Mouse (Mus musculus) liver, embryonic 11.5 days (tissue): ENCODE measurements around the gene Txndc17. TPM values are rescaled to one million over a fixed set of nuclear protein-coding genes. Genes with fewer than 3 reads are reported as not detected.

Experiments
- ATAC-seq: fragments of 200-750 bp; cut with Nextera tagmentation; replicated peaks from 2 replicates; pipeline ENCODE4 v1.8.0; 2017; ENCODE audit warnings: moderate number of reproducible peaks, mild to moderate bottlenecking, moderate TSS enrichment, moderate library complexity; ENCODE audit not compliant: low FRiP score
- DNase-seq: peaks from one replicate; pipeline ENCODE4 v3.0.0-alpha.2; 2017; ENCODE audit warnings: low spot score
- H3K27ac ChIP-seq: fragments of 300-500 bp; sonication (generic); 2 replicates; pipeline ENCODE4 v1.5.1; 2014; ENCODE audit warnings: mild to moderate bottlenecking, low read depth, low read length, control low read depth
- H3K27me3 ChIP-seq: fragments of 300-500 bp; sonication (generic); replicated peaks from 2 replicates; pipeline ENCODE4 v1.6.1; 2014; ENCODE audit warnings: low read length, mixed read lengths; ENCODE audit not compliant: control insufficient read depth, insufficient read depth
- H3K36me3 ChIP-seq: fragments of 300-500 bp; sonication (generic); 2 replicates; pipeline ENCODE4 v1.6.1; 2014; ENCODE audit warnings: mild to moderate bottlenecking, low read length, moderate library complexity, mixed read lengths; ENCODE audit not compliant: control insufficient read depth, insufficient read depth
- H3K4me1 ChIP-seq: fragments of 300-500 bp; sonication (generic); replicated peaks from 2 replicates; pipeline ENCODE4 v1.6.1; 2014; ENCODE audit warnings: low read length, mixed read lengths; ENCODE audit not compliant: control insufficient read depth, insufficient read depth
- H3K4me2 ChIP-seq: fragments of 300-500 bp; sonication (generic); 2 replicates; pipeline ENCODE4 v1.6.1; 2014; ENCODE audit warnings: mild to moderate bottlenecking, control low read depth, moderate library complexity
- H3K4me3 ChIP-seq: fragments of 300-500 bp; sonication (generic); 2 replicates; pipeline ENCODE4 v1.5.1; 2014; ENCODE audit warnings: low read depth, low read length, control low read depth
- H3K9ac ChIP-seq: fragments of 300-500 bp; sonication (generic); 2 replicates; pipeline ENCODE4 v1.6.1; 2014; ENCODE audit warnings: low read depth, low read length, control low read depth
- H3K9me3 ChIP-seq: fragments of 300-500 bp; sonication (generic); 2 replicates; pipeline ENCODE4 v1.6.1; 2016; ENCODE audit warnings: low read length, inconsistent platforms, mixed read lengths; ENCODE audit not compliant: control insufficient read depth
- WGBS: fragments of 180-500 bp; shearing (Covaris S2); extraction: QIAGEN DNeasy Blood & Tissue Kit; methylation state at CpG from one replicate; pipeline ENCODE4 v1.1.7; 2014; 5-methylcytosine and 5-hydroxymethylcytosine counted together
- polyA plus RNA-seq: library from polyadenylated mRNA; unstranded; fragments of >200 nt; fragmentation: Nextera tagmentation; extraction: Ambion mirVana; gene quantifications from 2 replicates; pipeline ENCODE4 v1.2.1, GENCODE M21; 2014

Gene Txndc17
- polyA plus RNA-seq, 1 experiment from 2014 or later: 153 TPM

DNA sequence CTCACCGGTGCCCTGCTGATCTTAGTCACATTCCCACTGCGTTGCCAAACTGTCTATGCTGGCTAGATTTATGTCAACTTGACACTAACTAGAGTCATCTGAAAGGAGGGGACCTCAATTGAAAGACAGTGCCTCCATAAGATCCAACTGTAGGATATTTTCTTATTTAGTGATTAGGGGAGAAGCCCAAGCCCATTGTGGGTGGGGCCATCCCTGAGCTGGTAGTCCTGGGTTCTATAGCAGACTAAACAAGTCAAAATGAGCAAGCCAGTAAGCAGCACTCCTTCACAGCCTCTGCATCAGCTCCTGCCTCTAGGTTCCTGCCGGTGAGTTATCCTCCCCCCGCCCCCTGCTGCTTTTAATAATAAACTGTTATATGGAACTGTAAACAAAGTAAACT, 26.2 kb upstream of the Txndc17 start:
- no peaks in the 10 kb centered on the region for H3K9me3 ChIP-seq
- no peak for DNase-seq
- 87% methylated on average over 4 of the region's 4 CpGs for WGBS
- no peaks in the 10 kb centered on the region for H3K4me1 ChIP-seq
- no peaks in the 10 kb centered on the region for H3K27me3 ChIP-seq
- ATAC-seq: no peak
- H3K4me3 ChIP-seq: no peak overlapping the region
- H3K4me2 ChIP-seq: no peak overlapping the region
- no peak overlapping the region for H3K27ac ChIP-seq
- peaks cover 13% of the 10 kb centered on the region for H3K36me3 ChIP-seq
- H3K9ac ChIP-seq: no peak overlapping the region

- H3K4me2 ChIP-seq: no peak overlapping the region
- H3K4me3 ChIP-seq: no peak overlapping the region
- ATAC-seq (no peak), DNase-seq (no peak)
- H3K27me3 ChIP-seq: no peaks in the 10 kb centered on the region
- H3K4me1 ChIP-seq: no peaks in the 10 kb centered on the region
- H3K36me3 ChIP-seq: peaks cover 10% of the 10 kb centered on the region
- H3K27ac ChIP-seq: no peak overlapping the region
- no peak overlapping the region for H3K9ac ChIP-seq
- 81% methylated on average over 4 of the region's 4 CpGs for WGBS
- no peaks in the 10 kb centered on the region for H3K9me3 ChIP-seq
Measured at GRCm38 (mm10) chr11:72184252-72184651, 23.1 kb upstream of the Txndc17 start.

- no peaks in the 10 kb centered on the region for H3K27me3 ChIP-seq
- 87% methylated on average over 1 of the region's 1 CpGs for WGBS
- no peak overlapping the region for H3K27ac ChIP-seq
- ATAC-seq: no peak
- H3K36me3 ChIP-seq: peaks cover 2% of the 10 kb centered on the region; the same call in 1 of the 2 replicates
- no peak overlapping the region for H3K4me3 ChIP-seq
- H3K9me3 ChIP-seq: no peaks in the 10 kb centered on the region
- H3K9ac ChIP-seq: no peak overlapping the region
- H3K4me1 ChIP-seq: no peaks in the 10 kb centered on the region
- DNase-seq: no peak
- no peak overlapping the region for H3K4me2 ChIP-seq
Measured at GRCm38 (mm10) chr11:72190857-72191256, 16.5 kb upstream of the Txndc17 start.

GRCm38 (mm10) chr11:72194259-72194658, 13.1 kb upstream of the Txndc17 start:
- Histone ChIP-seq H3K27me3 (no peaks in the 10 kb centered on the region), H3K9ac (no peak overlapping the region), H3K4me3 (no peak overlapping the region), H3K4me2 (no peak overlapping the region), H3K4me1 (no peaks in the 10 kb centered on the region), H3K36me3 (peaks cover 7% of the 10 kb centered on the region), H3K27ac (no peak overlapping the region), H3K9me3 (no peaks in the 10 kb centered on the region)
- DNase-seq: no peak
- WGBS: 89% methylated on average over 2 of the region's 2 CpGs
- no peak for ATAC-seq

DNA sequence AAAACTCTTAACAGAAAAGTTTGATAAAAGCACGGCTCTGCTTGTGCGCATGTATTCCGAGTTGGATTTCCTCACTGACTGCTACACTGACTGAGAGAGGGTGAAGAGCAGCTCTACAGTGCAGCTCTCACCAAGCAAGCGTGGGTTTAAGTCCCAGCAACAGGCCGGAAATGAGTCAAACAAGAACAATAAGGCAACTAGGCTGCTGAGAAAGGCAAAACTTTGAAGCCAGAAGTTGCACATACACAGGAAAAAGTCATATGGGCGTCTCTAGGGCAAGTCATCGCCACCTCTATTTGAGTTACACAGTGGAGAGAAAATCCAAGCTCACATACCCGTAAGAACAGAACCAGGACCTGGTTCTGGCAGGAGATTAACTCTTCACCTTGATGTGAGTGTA, 10.8 kb upstream of the Txndc17 start:
- H3K27ac ChIP-seq: no peak overlapping the region
- 90% methylated on average over 8 of the region's 8 CpGs for WGBS
- H3K4me2 ChIP-seq: no peak overlapping the region
- DNase-seq: no peak
- no peak for ATAC-seq
- no peaks in the 10 kb centered on the region for H3K9me3 ChIP-seq
- no peaks in the 10 kb centered on the region for H3K27me3 ChIP-seq
- H3K4me1 ChIP-seq: no peaks in the 10 kb centered on the region
- peaks cover 7% of the 10 kb centered on the region for H3K36me3 ChIP-seq
- H3K4me3 ChIP-seq: no peak overlapping the region
- no peak overlapping the region for H3K9ac ChIP-seq

- H3K27ac ChIP-seq: no peak overlapping the region
- H3K4me2 ChIP-seq: no peak overlapping the region
- H3K4me1 ChIP-seq: peaks cover 11% of the 10 kb centered on the region
- no peaks in the 10 kb centered on the region for H3K9me3 ChIP-seq
- H3K4me3 ChIP-seq: no peak overlapping the region
- 88% methylated on average over 1 of the region's 1 CpGs for WGBS
- H3K36me3 ChIP-seq: peaks cover 2% of the 10 kb centered on the region
- H3K9ac ChIP-seq: no peak overlapping the region
- DNase-seq (no peak), ATAC-seq (no peak)
- no peaks in the 10 kb centered on the region for H3K27me3 ChIP-seq
Measured at GRCm38 (mm10) chr11:72203440-72203839, 3.9 kb upstream of the Txndc17 start.

- no peak overlapping the region for H3K27ac ChIP-seq
- H3K36me3 ChIP-seq: no peaks in the 10 kb centered on the region; the same call in 1 of the 2 replicates
- H3K9ac ChIP-seq: 0 out of 2 replicates have a peak overlapping the region, but pooled peaks have one; percentile 3
- H3K4me3 ChIP-seq: peak overlapping the region; percentile 85; the same call in 1 of the 2 replicates
- ATAC-seq (no peak), DNase-seq (no peak)
- peak overlapping the region; percentile 95 for H3K4me2 ChIP-seq
- H3K4me1 ChIP-seq: peaks cover 11% of the 10 kb centered on the region
- WGBS: 81% methylated on average over 6 of the region's 6 CpGs
- H3K27me3 ChIP-seq: no peaks in the 10 kb centered on the region
- no peaks in the 10 kb centered on the region for H3K9me3 ChIP-seq
Measured at GRCm38 (mm10) chr11:72205256-72205655, 2.1 kb upstream of the Txndc17 start.

- peaks cover 11% of the 10 kb centered on the region for H3K4me1 ChIP-seq
- WGBS: under 1% methylated on average over 43 of the region's 43 CpGs
Measured at GRCm38 (mm10) chr11:72206341-72207203, 775 bp upstream of the Txndc17 start, which contains the start of gene Gm43951. Gene Gm43951, minus strand, starts transcription at chr11:72206840.

More at GRCm38 (mm10) chr11:72206341-72207203, 775 bp upstream of the Txndc17 start, which contains the start of gene Gm43951:
- peak within 1 kb of the TSS; percentile 54 for H3K27ac ChIP-seq
- H3K9ac ChIP-seq: peak within 1 kb of the TSS; percentile 83
- no peaks in the 10 kb centered on the region for H3K9me3 ChIP-seq
- H3K27me3 ChIP-seq: no peaks in the 10 kb centered on the region
- DNase-seq (no peak), ATAC-seq (peak; percentile 44)
- peak within 1 kb of the TSS; percentile 85 for H3K4me3 ChIP-seq
- no peaks in the 10 kb centered on the region; the same call in 1 of the 2 replicates for H3K36me3 ChIP-seq
- peak within 1 kb of the TSS; percentile 95 for H3K4me2 ChIP-seq
